Mouse (Mus musculus): Measurements from ENCODE around the gene Borcs7. TPM values are rescaled to one million over a fixed set of nuclear protein-coding genes. Genes with fewer than 3 reads are reported as not detected.
A peak's percentile ranks its signal among the peaks of the same experiment; 100 is the strongest.

Gene Borcs7
- polyA plus RNA-seq (2016; fragmentation: Nextera tagmentation; extraction: Ambion mirVana) = 14.2 and 17.4 TPM in 2 replicates

GRCm38 (mm10) chr19:46689460-46690372 lies at the start of gene Borcs7:
Gene Borcs7, plus strand, starts transcription at chr19:46689906.
- H3K4me3 ChIP-seq = peak within 1 kb of the TSS; percentile 75
- H3K27me3 ChIP-seq (ENCODE audit: low read depth, poor library complexity, severe bottlenecking) = no peaks in the 10 kb centered on the region
- peak within 1 kb of the TSS; percentile 96 for H3K27ac ChIP-seq (replicated peaks)
- H3K9me3 ChIP-seq (replicated peaks) = no peaks in the 10 kb centered on the region
- WGBS = 3% methylated on average over 44 of the region's 44 CpGs
- H3K4me1 ChIP-seq = peaks cover 15% of the 10 kb centered on the region
- peaks cover 6% of the 10 kb centered on the region for H3K36me3 ChIP-seq
- peak; percentile 88 for DNase-seq (ENCODE audit: low spot score)

DNA sequence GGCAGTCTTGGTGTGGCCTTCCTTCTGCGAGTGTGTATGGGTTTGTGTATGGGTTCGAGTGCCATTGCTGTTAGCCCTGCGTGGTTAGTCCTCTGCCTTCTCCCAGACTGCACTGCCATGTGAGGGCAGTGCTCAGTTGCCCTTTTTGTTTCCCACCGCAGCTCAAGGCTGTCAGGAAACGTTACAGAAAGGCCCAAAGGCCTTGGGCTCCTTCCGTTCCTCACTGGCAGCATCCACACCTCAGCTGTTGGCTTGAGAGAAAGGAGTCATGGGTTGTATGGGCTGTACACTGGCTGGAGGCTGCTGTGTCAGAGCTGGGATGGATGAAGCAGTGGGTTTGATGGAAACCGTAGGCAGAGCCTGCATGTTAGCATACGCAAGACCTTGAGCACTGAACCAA lies 48.9 kb upstream of the Borcs7 start:
- WGBS = 90% methylated on average over 8 of the region's 8 CpGs
- Histone ChIP-seq H3K4me1 (peaks cover 67% of the 10 kb centered on the region), H3K27me3 (ENCODE audit: low read depth, poor library complexity, severe bottlenecking) (no peaks in the 10 kb centered on the region), H3K4me3 (no peak overlapping the region), H3K9me3 (replicated peaks) (no peaks in the 10 kb centered on the region), H3K27ac (replicated peaks) (no peak overlapping the region; the same call in none of the 2 replicates), H3K36me3 (peaks cover 48% of the 10 kb centered on the region)
- DNase-seq (ENCODE audit: low spot score) = no peak

DNA sequence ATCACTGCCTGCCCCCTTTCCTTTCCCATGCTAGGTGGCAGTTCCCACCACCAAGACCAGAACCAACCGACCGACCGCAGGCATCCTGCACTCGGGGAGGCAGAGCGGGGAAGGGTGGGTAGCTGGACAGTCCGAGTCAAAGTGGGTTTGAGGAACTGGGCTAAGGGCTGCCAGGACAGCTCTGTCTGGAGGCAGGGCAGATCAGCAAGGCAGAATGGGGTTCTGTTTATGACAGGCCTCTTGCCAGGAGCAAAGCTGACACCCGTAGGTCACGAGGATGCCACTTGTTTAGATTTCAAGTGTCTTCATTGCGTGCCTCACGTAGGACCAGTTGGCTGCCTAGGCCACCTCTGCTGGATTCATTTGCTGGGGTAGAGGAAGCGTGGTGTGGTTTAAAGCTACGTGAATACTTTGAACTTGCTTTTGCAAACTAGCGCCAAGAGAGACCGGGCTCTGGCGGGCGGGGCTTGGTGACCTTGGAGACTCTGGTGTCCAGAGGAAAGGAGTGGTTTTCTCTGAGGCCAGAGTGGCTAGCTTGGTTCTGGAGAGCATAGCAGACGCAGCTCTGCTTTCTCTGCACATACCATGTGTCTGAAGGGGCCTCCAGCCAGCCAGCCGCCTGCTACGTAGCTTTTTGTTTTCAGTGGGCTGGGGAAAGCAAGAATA lies 48.2 kb upstream of the Borcs7 start:
- H3K36me3 ChIP-seq = peaks cover 56% of the 10 kb centered on the region
- H3K27ac ChIP-seq (replicated peaks) = peak overlapping the region; percentile 68
- peaks cover 65% of the 10 kb centered on the region for H3K4me1 ChIP-seq
- no peak overlapping the region for H3K4me3 ChIP-seq
- no peaks in the 10 kb centered on the region for H3K9me3 ChIP-seq (replicated peaks)
- H3K27me3 ChIP-seq (ENCODE audit: low read depth, poor library complexity, severe bottlenecking) = no peaks in the 10 kb centered on the region
- WGBS = 85% methylated on average over 19 of the region's 19 CpGs
- DNase-seq (ENCODE audit: low spot score) = no peak

- H3K4me1 ChIP-seq = peaks cover 64% of the 10 kb centered on the region
- H3K36me3 ChIP-seq = peaks cover 59% of the 10 kb centered on the region
- H3K4me3 ChIP-seq = no peak overlapping the region
- no peaks in the 10 kb centered on the region for H3K27me3 ChIP-seq (ENCODE audit: low read depth, poor library complexity, severe bottlenecking)
- peak overlapping the region; percentile 68 for H3K27ac ChIP-seq (replicated peaks)
- DNase-seq (ENCODE audit: low spot score) = no peak
- H3K9me3 ChIP-seq (replicated peaks) = no peaks in the 10 kb centered on the region
- 85% methylated on average over 22 of the region's 22 CpGs for WGBS
Measured at GRCm38 (mm10) chr19:46642136-46642753, 47.5 kb upstream of the Borcs7 start.

- no peaks in the 10 kb centered on the region for H3K9me3 ChIP-seq (replicated peaks)
- H3K27me3 ChIP-seq (ENCODE audit: low read depth, poor library complexity, severe bottlenecking) = no peaks in the 10 kb centered on the region
- WGBS = 92% methylated on average over 5 of the region's 5 CpGs
- H3K36me3 ChIP-seq = peaks cover 58% of the 10 kb centered on the region
- H3K4me1 ChIP-seq = peaks cover 60% of the 10 kb centered on the region
- DNase-seq (ENCODE audit: low spot score) = no peak
- H3K4me3 ChIP-seq = no peak overlapping the region
- no peak overlapping the region for H3K27ac ChIP-seq (replicated peaks)
Measured at GRCm38 (mm10) chr19:46643236-46643635, 46.5 kb upstream of the Borcs7 start.

GRCm38 (mm10) chr19:46644343-46644792 lies 45.3 kb upstream of the Borcs7 start:
- Histone ChIP-seq H3K27me3 (ENCODE audit: low read depth, poor library complexity, severe bottlenecking) (no peaks in the 10 kb centered on the region), H3K9me3 (replicated peaks) (no peaks in the 10 kb centered on the region), H3K4me1 (peaks cover 60% of the 10 kb centered on the region), H3K36me3 (peaks cover 57% of the 10 kb centered on the region), H3K4me3 (no peak overlapping the region), H3K27ac (replicated peaks) (peak overlapping the region; percentile 42)
- DNase-seq (ENCODE audit: low spot score) = no peak
- WGBS = 75% methylated on average over 10 of the region's 10 CpGs

- Histone ChIP-seq H3K9me3 (replicated peaks) (no peaks in the 10 kb centered on the region), H3K27ac (replicated peaks) (peak overlapping the region; percentile 42), H3K27me3 (ENCODE audit: low read depth, poor library complexity, severe bottlenecking) (no peaks in the 10 kb centered on the region), H3K4me1 (peaks cover 60% of the 10 kb centered on the region), H3K36me3 (peaks cover 51% of the 10 kb centered on the region), H3K4me3 (no peak overlapping the region)
- DNase-seq (ENCODE audit: low spot score) = no peak
- WGBS = 40% methylated on average over 12 of the region's 12 CpGs
Measured at GRCm38 (mm10) chr19:46644793-46645602, 44.7 kb upstream of the Borcs7 start.

DNA sequence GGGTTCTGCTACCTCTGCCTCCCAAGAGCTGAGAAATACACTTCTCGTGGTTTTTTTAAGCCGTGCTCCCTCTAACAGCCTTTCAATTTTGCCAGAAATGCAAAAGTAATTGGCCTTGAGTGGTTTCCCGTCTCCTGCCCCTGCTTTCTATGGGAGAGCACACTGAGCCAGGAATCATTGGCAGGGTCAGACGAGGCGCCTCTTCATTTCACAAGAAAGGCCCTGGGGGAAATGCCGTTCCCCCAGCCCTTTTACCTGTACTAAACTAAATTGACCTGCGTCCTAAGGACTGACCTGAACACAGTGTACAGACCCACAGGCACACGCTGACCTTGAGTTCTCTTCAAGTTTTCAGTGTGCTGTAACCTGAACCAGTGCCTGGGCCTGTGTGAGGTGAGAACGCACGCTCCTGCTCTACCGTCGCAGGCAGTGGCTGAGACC lies 43.6 kb upstream of the Borcs7 start:
- Histone ChIP-seq H3K36me3 (peaks cover 46% of the 10 kb centered on the region), H3K27me3 (ENCODE audit: low read depth, poor library complexity, severe bottlenecking) (no peaks in the 10 kb centered on the region), H3K4me1 (peaks cover 53% of the 10 kb centered on the region), H3K9me3 (replicated peaks) (no peaks in the 10 kb centered on the region), H3K27ac (replicated peaks) (peak overlapping the region; percentile 42), H3K4me3 (no peak overlapping the region)
- no peak for DNase-seq (ENCODE audit: low spot score)
- WGBS = 87% methylated on average over 12 of the region's 12 CpGs

GRCm38 (mm10) chr19:46647254-46647653 lies 42.5 kb upstream of the Borcs7 start:
- peaks cover 41% of the 10 kb centered on the region for H3K4me1 ChIP-seq
- 85% methylated on average over 3 of the region's 3 CpGs for WGBS
- DNase-seq (ENCODE audit: low spot score) = no peak
- no peak overlapping the region for H3K4me3 ChIP-seq
- H3K27ac ChIP-seq (replicated peaks) = no peak overlapping the region
- H3K36me3 ChIP-seq = peaks cover 52% of the 10 kb centered on the region
- H3K27me3 ChIP-seq (ENCODE audit: low read depth, poor library complexity, severe bottlenecking) = no peaks in the 10 kb centered on the region
- H3K9me3 ChIP-seq (replicated peaks) = no peaks in the 10 kb centered on the region

- peaks cover 58% of the 10 kb centered on the region for H3K36me3 ChIP-seq
Measured at GRCm38 (mm10) chr19:46647850-46648249, 41.9 kb upstream of the Borcs7 start.

GRCm38 (mm10) chr19:46648565-46648964 lies 41.1 kb upstream of the Borcs7 start:
- no peaks in the 10 kb centered on the region for H3K27me3 ChIP-seq (ENCODE audit: low read depth, poor library complexity, severe bottlenecking)
- WGBS = 98% methylated on average over 14 of the region's 14 CpGs
- H3K4me1 ChIP-seq = peaks cover 30% of the 10 kb centered on the region
- H3K36me3 ChIP-seq = peaks cover 65% of the 10 kb centered on the region
- no peak overlapping the region for H3K4me3 ChIP-seq
- H3K27ac ChIP-seq (replicated peaks) = no peak overlapping the region
- no peak for DNase-seq (ENCODE audit: low spot score)
- no peaks in the 10 kb centered on the region for H3K9me3 ChIP-seq (replicated peaks)

More at GRCm38 (mm10) chr19:46647850-46648249, 41.9 kb upstream of the Borcs7 start:
- WGBS = 91% methylated on average over 8 of the region's 8 CpGs
- no peaks in the 10 kb centered on the region for H3K9me3 ChIP-seq (replicated peaks)
- H3K27me3 ChIP-seq (ENCODE audit: low read depth, poor library complexity, severe bottlenecking) = no peaks in the 10 kb centered on the region
- H3K4me1 ChIP-seq = peaks cover 36% of the 10 kb centered on the region
- H3K4me3 ChIP-seq = no peak overlapping the region
- no peak overlapping the region for H3K27ac ChIP-seq (replicated peaks)
- DNase-seq (ENCODE audit: low spot score) = no peak

GRCm38 (mm10) chr19:46653188-46653587 lies 36.5 kb upstream of the Borcs7 start:
- no peaks in the 10 kb centered on the region for H3K4me1 ChIP-seq
- H3K4me3 ChIP-seq = no peak overlapping the region
- 92% methylated on average over 5 of the region's 5 CpGs for WGBS
- H3K27ac ChIP-seq (replicated peaks) = no peak overlapping the region
- H3K9me3 ChIP-seq (replicated peaks) = no peaks in the 10 kb centered on the region
- H3K27me3 ChIP-seq (ENCODE audit: low read depth, poor library complexity, severe bottlenecking) = no peaks in the 10 kb centered on the region
- DNase-seq (ENCODE audit: low spot score) = no peak
- peaks cover 75% of the 10 kb centered on the region for H3K36me3 ChIP-seq
